Mouse (Mus musculus) urinary bladder, postnatal 14 days (tissue): Measurements from ENCODE around the gene S100a10.
A peak's percentile ranks its signal among the peaks of the same experiment; 100 is the strongest.

Experiments used
- DNase-seq: peaks from one replicate; pipeline ENCODE4 v3.0.0; 2021; ENCODE audit warnings: low spot score

Gene S100a10

GRCm38 (mm10) chr3:93580946-93581345, 26.1 kb downstream of the S100a10 start:
- peak; percentile 52 for DNase-seq

GRCm38 (mm10) chr3:93581687-93582086, 26.8 kb downstream of the S100a10 start:
- DNase-seq: no peak

GRCm38 (mm10) chr3:93583056-93583455, 28.2 kb downstream of the S100a10 start:
- DNase-seq: no peak

- no peak for DNase-seq
These were observed 34.7 kb downstream of the S100a10 start for GRCm38 (mm10) chr3:93589629-93590028.

- no peak for DNase-seq
These were observed 35.4 kb downstream of the S100a10 start for GRCm38 (mm10) chr3:93590256-93590655.

GRCm38 (mm10) chr3:93592100-93592499, 37.2 kb downstream of the S100a10 start:
- DNase-seq: no peak

GRCm38 (mm10) chr3:93592976-93593375, 38.1 kb downstream of the S100a10 start:
- DNase-seq: no peak

GRCm38 (mm10) chr3:93593512-93593911, 38.6 kb downstream of the S100a10 start:
- peak; percentile 64 for DNase-seq

GRCm38 (mm10) chr3:93596632-93597031, 41.8 kb downstream of the S100a10 start:
- DNase-seq: no peak

GRCm38 (mm10) chr3:93597221-93597913, 42.5 kb downstream of the S100a10 start:
- DNase-seq: peak; percentile 76

GRCm38 (mm10) chr3:93597970-93598369, 43.1 kb downstream of the S100a10 start:
- no peak for DNase-seq

- DNase-seq: no peak
These were observed 45.3 kb downstream of the S100a10 start for GRCm38 (mm10) chr3:93600206-93600605.

- DNase-seq: no peak
These were observed 47.0 kb downstream of the S100a10 start for GRCm38 (mm10) chr3:93601903-93602302.

GRCm38 (mm10) chr3:93608970-93609369, 54.1 kb downstream of the S100a10 start:
- peak; percentile 28 for DNase-seq
